Mouse (Mus musculus): ENCODE results near the gene Pgs1.

Gene Pgs1

DNA sequence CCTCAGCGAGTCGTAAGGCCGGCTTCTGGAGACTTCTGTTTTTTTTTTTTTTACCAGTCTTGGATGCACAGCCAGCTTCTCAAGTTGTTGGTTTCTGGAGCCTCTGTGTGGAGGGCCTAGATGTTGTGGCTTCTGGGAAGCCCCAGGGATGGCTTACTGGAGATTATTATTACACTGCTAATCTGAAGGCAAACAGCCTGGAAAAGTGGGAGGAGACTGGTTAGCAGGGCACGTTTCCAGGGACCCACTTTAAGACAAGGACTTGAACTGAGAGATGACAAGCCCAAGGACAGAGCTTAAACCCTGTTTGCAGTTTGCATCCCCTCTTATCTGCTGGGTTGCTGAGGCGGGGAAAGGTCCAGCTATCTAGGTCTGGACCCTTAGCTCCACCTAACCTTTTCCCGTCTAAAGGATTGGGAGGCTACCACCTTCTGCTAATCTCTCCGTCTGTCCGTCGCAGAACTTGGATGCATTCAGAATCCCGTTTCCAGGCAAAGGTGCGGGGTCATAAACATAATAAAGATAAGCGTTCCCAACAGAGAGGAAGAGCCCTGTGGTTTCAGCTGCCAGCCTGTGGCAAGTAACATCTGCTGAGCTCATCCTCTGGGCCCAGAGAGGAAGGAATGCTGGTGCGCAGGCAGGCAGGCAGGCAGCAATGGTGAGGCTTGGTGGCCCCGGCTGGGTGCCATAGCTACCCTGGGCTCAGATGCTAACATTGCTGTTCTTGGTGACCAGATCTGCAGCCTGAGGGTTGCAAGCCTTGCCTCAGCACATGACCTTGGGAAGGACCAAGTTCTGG lies 11.6 kb upstream of the Pgs1 start:
- in situ Hi-C loops (cut with MboI; ENCODE audit: low sequenced_read_pairs), result no loop called here

DNA sequence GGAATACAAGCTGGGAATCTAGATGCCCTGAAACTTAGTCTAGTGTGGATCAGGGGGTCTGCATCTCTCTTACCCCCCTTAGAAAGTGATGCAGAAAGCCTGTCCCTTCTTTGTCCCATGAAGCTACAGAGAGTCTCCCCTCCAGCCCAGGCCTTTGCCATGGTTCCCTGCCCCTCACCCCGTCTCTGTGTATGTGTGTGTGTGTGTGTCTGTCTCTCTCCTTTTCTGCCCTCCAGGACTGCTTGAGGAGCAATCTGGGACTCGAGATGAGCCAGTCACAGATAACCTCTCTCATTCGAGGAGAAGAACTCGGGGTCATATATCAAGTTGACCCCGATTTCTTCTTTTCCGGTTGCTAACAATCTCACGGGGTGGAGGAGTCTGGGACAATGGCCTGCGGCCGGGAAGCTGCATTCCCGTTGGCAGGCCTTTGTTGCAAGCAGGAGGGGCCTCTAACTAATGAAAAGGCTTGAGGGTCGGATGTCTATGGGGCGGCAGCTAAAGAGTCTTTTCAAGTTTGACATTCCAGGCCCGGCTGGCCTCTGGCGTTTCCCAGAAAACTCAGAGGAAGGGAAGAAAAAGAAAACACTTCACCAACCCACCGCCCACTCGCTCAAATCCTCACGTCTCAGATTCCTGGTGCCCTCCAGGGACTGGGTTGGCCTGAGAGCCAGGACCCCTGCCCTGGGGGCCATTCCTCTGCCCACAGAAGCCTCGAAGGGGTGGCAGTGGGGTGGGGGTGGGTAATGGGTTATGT lies 10.7 kb upstream of the Pgs1 start:
- in situ Hi-C loops (cut with MboI; ENCODE audit: low sequenced_read_pairs), result no loop called here

DNA sequence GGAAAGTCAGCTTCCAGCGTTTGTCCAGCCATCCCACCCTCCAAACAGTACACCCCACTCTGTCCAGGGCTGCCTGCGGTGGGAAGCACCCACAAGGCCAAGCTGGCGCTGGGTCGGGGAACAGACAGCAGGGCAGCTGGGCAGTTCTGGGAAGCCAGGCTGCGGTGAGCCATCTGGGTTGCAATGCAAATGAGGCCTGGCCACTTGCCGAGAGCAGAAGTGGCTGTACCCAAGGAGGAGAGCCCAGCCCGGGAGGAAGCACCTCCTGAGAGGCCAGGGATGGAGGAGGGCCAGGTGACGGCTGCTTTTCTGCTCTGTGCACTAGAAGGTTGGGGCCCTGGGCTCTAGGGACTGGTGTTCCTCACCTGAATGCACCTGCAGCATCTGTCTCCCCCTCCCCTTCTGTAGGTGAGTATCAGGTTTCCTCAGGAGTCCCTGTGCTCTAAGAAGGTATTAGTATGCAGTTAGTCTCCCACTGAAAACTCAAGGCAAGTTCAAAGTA lies 10.0 kb upstream of the Pgs1 start:
- in situ Hi-C loops (cut with MboI; ENCODE audit: low sequenced_read_pairs), result no loop called here

DNA sequence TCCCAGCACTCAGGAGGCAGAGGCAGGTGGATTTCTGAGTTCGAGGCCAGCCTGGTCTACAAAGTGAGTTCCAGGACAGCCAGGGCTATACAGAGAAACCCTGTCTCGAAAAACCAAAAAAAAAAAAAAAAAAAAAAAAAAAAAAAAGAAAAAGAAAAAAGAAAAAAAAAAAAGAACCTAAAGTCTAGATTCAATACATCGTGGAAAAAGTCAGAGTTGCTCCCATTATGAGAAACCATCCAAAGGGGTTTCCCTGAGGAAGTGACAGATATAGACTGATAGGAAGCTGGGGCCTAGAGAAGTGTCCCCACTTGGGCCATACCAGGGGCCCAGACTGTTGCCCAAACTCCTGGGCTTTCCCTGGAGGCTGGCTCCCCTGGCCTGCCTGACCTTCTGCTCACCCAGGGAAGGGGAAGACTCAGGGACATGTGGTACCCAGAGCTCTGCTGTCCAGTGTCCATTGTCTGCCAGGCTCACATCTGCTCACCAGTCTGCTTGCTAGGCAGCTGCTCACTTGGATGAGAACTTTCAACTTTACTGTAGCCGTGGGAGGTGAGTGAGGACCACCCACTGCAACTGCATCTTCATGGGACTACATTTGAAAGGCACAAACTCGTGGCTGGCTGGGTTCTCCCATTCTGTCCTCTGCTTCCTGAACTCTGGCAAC lies 8.3 kb upstream of the Pgs1 start:
- in situ Hi-C loops (cut with MboI; ENCODE audit: low sequenced_read_pairs), result no loop called here

DNA sequence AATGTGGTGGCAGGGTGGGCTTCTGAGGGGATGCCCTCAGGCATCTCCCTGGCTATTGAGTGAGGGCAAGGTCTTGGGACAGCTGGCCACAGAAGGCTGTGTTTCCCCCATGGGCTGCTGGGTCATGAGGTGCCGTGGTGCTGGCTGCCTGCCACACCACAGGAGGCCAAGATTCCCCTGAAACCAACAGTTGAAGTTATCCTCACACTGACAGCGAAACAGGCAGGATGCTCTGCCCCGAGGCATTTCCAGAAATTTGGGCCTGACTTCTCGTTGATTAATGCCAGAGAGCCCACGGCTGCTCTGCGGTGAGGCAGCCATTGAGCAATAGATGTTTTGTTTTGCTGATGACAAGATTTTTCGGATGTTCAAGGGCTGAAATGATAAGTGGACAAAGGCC lies 6.7 kb upstream of the Pgs1 start:
- in situ Hi-C loops (cut with MboI; ENCODE audit: low sequenced_read_pairs), result no loop called here

DNA sequence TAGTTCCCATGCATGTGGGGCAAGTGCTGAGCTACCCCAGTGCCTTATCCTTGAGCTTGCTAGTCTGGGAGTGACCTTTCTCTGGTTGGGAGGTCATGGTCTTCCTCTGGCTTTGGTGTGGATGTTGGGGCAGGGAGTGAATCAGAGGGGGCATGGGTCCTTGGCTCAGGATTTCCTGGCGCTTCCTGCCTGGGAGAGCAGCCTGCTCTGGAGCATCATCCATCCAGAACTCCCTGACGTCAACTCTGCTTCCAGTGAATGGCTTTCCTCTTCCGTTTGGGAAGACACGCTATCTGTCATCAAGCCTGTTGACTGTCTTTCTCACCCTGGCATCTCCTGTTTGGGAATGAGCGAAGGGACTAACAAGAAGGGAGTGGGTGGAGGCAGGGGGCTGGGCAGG lies 3.7 kb upstream of the Pgs1 start:
- in situ Hi-C loops (cut with MboI; ENCODE audit: low sequenced_read_pairs), result no loop called here

DNA sequence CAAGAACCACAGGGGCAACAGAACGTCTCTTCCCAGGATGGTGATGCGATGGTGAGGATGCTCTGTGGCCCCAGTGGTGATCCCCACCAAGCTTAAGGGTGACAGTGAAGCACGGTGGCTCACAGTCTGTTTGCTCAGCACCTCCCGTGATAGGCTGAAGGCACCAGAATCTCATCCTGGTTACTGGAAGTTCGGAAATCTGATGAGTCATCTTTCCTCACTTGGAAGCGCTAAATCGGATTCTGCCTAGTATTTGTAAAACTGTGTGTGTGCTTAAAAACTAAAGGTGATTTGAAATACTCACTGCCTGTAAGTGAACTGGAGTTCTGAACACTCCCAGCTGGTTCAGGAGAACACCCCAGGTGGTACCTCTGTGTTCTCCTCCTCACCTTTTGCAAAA lies 2.3 kb upstream of the Pgs1 start:
- in situ Hi-C loops (cut with MboI; ENCODE audit: low sequenced_read_pairs), result no loop called here

DNA sequence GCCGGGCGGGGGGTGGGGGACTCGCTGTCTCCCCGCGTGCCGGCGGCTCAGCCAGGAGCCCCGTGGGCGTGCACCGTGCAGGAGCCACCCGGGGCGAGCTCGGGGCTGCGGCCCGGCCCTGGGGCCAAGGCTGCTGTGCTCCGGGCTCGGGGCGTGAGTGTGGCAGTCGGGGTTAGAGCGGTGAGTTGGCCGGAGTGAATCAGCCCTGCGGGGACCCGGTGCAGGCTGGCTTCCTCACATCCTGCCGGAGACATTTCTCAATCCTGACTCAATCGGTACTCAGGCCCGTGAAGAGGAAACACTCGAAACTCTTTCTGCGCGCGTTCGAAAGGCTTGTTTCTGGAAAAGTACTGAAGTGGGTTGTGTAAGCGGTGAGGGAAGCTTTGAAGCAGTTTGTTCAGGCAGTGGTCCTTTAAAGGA lies 950 bp downstream of the Pgs1 start:
- in situ Hi-C loops (cut with MboI; ENCODE audit: low sequenced_read_pairs), result no loop called here

DNA sequence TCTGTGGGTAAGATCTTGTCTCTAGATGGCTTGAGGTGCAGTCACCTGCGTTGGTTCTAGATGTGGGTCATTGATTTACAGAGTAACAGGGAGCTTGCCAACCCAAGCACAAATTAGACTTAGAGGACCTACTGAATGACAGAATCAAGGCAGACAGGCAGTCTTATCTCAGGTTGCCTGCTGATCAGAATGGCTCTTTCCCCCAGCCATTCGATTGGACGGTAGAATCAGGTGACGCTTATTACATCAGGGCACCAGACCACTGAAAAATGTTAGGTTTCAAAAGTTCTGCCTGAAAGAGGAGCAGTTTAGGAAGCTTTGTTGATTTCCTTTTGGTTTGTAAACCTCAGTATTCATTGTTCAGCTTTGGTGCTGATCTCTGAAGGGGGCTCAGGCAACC lies 1.9 kb downstream of the Pgs1 start:
- in situ Hi-C loops (cut with MboI; ENCODE audit: low sequenced_read_pairs), result no loop called here

DNA sequence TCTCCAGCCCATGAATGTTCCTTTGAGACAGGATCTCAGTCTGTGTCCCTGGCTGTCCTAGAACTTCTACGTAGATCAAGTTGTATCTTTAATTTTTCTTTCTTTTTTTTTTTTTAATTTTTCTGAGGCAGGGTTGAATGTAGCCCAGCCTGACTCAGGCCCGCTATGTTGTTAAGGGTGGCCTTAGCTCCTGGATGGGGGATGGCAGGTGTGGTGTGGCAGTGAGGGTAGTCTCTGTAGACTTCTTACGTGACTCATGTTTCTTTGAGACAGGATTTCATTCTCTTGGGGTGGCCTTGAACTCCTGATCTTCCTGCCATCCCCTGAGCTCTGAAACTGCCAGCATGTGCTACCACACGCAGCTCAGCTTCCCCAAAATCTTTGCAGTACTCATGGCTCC lies 3.1 kb downstream of the Pgs1 start:
- in situ Hi-C loops (cut with MboI; ENCODE audit: low sequenced_read_pairs), result no loop called here

DNA sequence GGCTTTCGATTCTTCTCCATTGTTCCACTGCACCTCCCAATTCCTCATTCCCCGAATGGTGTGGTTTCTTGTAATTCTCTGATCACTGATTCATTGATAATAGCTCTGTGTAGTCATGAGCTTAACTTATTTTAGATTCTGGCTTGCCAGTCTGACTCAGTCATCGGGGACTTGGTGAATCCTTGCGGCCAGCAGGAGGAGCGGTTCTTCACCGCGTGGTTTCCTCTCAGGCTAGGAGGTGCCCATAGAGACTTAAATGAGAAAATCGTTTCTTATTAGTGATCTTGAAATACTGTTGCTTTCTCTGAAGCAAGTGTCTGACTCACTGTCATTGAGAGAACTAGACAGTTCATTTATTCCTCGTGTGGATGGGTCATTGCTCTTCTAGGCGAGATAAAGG lies 3.8 kb downstream of the Pgs1 start:
- in situ Hi-C loops (cut with MboI; ENCODE audit: low sequenced_read_pairs), result no loop called here

DNA sequence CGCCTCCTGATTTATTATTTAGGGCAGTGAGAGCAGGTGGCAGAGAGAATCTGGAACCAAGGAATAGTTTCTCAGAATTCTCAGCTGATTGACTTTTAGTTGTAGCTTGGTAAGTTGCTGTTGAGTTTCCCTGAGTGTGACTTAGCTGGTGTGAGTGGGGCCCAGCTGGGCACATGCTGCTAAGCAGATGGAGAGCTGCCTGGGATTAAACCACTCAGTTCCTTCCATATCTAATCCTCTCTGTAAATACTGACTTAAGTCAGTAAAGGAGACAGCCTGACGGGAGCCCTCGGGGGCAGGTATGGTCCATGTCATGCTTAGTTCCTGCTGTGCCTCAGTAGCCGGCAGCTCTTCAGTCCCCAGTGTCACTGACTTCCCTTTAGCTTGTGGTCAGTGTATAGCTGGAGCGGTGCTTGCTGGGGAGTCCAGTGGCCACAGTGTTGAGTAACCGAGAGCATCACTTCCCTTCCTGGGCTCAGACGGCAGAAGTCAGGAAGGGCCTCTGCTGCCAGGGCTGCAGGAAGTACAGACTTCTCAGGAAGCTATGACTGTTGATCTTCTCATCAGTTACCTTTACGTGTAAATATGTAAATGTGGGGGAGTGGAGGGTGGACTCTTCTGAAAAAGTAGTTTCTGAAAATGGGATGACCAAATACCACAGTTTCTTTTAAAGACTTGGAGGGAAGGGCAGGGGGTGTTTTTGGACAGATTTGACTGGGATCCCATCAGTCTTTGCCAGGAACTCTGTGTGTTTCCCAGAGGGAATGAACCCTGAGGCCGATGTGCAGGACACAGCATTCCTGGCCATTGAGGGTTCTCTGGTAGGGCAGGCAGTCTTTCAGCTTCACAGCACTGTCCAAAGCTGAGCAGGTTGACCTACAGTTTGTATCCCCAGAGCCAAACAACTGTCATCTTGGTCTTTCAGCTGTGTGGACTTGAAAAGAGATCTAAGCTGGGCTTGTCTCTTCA lies 5.7 kb downstream of the Pgs1 start:
- in situ Hi-C loops (cut with MboI; ENCODE audit: low sequenced_read_pairs), result no loop called here

DNA sequence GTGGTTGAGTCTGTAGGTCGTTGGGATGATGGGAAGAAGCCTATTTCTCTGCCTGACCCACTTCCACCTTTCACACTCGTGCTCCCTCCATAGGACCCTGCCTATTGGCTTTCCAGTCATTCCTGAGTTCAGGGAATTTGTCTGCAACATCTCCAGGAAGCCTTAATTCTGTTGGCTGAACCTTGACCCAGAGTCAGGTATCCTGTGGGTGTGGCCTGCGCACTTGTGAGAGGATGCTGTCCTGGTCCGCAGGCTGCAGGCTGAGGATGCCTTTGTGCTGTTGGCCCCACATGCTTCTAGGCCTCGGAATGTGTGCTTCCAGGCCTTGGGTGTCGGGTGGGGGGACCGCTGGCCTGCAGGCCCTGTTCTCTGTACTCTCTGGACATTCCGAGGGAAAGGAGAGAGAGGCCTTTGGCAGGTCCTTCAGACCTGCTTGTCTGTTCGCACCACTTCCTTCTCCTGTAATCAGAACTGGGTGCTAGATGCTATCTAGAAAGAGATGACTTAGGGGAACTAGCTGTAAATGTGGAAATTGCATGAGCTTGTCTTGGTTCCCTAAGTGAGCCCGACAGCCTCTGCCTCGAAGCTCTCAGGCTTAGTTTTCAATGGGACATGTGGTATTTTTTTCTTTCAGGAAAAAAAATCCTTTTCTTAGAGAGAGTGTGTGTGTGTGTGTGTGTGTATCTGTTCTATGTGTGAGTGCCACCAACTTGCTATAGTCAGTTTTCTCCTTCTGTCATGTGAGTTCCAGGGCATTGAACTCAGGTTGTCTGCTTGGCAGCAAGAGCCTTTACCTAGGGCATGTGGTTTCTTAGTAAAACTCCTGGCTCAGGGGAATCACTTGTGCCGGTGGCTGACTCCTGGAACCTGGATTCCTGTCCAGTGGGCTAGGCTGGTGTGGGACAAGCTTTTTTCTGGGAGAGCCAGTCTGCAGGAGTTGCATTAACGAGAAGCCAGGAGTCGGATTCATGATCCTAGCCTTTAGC lies 7.4 kb downstream of the Pgs1 start:
- in situ Hi-C loops (cut with MboI; ENCODE audit: low sequenced_read_pairs), result no loop called here

DNA sequence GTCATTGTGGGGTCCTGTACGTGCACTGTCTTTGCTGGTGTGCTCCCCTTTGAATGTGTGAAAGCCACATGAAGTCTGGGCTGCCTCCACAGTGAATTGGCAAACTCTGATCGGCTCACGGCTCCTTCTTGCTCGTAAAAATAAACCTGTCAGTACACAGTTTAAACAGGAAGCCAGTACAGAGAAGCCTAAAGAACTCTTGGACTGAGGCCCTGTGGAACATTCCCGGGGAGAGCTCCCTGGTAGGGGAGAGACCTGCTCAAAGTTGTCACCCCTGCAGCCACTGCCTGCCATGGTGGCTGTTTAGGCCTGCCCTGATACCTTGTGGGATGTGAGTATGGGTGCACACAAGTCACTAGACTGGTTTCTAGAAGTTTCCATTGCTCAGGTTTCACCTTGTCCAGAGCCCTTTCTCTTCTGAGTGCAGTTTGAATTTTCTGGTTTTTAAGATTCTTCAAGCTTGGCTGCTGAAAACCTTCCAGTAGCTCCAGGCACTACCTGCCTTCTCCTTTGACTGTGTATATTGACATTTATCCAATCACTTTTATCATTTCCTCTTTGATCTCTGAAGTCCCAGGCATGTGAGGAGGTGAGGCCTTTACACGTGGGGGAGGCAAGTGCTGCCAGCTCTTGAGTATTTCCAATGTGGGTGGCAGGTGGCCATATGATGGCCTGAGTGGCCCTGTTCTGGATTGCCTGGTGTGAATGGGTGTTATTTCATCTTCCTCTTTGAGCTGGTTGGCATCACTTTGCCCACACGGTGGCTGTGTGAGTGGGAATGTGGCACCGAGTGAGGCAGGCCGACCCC lies 8.4 kb downstream of the Pgs1 start:
- in situ Hi-C loops (cut with MboI; ENCODE audit: low sequenced_read_pairs), result no loop called here

DNA sequence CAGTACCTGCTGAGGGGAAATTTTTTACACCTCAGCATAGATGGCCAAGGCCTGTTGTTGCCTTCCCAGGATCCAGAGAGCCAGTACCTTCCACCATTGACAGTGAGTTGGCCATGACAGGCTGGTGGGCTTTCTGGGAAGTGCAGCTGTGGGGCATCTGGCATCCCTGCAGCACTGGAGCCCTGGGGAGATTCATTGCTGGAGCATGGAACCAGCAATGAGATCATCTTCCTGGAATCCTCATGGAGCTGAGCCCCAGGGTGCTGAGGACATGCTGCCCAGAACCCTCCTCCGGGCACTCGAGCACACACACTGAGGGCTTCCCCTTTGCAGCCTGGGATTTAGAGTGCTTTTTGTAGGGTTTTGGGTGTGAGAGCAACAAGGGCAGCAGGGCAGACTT lies 9.2 kb downstream of the Pgs1 start:
- in situ Hi-C loops (cut with MboI; ENCODE audit: low sequenced_read_pairs), result no loop called here

DNA sequence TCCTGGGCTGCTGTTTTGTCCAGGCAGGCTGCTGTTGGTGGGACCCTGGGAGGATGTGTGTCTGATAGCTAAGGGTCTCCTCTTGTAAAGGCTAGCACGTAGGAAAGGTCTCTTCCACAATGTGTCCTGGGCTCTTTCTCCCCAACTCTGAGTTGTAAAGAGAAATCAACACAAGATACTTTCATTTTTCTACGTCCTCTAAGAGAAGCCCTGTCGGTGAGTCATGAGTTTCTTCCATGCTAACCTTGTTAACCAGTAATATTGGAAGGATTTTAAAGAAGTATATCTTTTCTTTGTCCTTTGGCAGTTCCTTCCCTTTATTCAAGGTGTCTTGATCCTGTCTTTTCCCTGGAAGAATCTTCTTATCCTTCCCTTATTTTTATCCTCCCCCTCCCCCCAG lies 9.6 kb downstream of the Pgs1 start:
- in situ Hi-C loops (cut with MboI; ENCODE audit: low sequenced_read_pairs), result no loop called here

DNA sequence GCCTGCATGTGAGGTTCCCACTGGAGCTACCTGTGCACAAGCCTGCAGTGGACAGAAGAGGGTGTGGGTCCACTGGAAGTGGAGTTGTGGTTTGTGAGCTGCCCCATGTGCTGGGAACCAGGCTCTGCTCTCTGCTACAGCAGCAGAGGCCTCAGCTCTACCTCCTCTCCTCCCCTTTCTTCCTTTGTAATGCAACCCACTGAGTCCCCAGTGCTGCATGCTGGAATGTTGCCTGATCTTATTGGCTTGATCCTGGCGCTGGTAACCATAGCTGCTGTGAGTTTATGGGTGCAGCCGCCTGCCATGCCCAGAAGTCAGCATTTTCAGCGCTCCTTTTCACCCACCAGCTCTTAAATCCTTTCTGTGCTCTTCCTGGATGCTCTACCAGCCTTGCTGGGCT lies 10.0 kb downstream of the Pgs1 start:
- in situ Hi-C loops (cut with MboI; ENCODE audit: low sequenced_read_pairs), result no loop called here

DNA sequence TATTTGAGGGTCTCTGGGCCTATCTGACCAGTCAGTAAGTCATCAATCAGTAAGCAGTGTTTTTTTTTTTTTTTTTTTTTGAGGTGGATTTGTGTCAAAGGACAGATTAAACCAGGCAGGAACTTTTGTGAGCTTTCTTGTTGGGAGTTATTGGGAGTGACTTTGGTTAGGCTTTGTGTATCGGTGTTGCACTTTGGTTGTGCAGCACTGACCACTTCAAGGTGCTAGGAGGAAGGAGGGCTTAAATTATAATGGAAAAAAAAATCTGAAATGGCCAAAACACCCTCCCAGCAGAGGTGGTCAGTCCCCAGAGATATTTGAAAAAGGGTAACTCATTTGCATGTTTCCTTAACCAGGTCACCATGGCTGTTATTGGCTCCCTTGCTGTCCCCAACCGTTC lies 11.0 kb downstream of the Pgs1 start:
- in situ Hi-C loops (cut with MboI; ENCODE audit: low sequenced_read_pairs), result no loop called here

DNA sequence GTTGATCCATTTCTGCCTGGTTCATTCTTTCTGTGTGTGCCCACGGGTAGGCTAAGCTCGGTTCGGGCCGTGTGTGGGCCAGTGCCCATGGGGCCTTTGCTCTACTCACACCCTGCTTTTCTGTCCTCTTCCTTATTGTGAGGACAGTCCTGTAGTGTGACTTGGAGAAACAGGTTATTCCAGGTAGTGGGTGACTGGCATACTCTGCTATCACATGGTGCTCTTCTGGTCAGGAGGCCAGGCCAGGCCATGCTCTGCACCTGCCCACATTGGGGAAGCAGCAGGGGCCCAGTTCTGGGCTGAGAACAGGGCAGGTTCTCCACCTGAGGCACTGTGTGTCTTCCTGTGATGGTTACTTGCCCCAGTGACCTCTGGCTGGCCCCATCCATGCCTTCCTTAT lies 12.3 kb downstream of the Pgs1 start:
- in situ Hi-C loops (cut with MboI; ENCODE audit: low sequenced_read_pairs), result no loop called here

Measured in CH12F3 (cell line).